ENCODE assay signal across 8 mouse cellular contexts in genomic region chr15:100422476-100422875, GRCm38 (mm10). TPM values are rescaled to one million over a fixed set of nuclear protein-coding genes. Genes with fewer than 3 reads are reported as not detected.
DNase-seq lines count a peak whose midpoint lies in the region; ATAC-seq and TF ChIP-seq lines count a peak whose summit lies in the region.

No protein-coding gene starts in this region.

- TF ChIP-seq POLR2A in MEL (IDR thresholded peaks at IDR 0.05; ENCODE audit: control insufficient read depth in 1 of 2, insufficient read depth in 1 of 2, low read depth in 1 of 2, low read length in 2 of 2, poor library complexity in 1 of 2), result no peak

- WGBS in kidney, embryonic 15.5 days, result under 1% methylated on average over 36 of the region's 44 CpGs
- under 1% methylated on average over 44 of the region's 44 CpGs for WGBS in embryonic facial prominence, embryonic 10.5 days
- WGBS in midbrain, embryonic 15.5 days, result under 1% methylated on average over 44 of the region's 44 CpGs

- H3K9me3 ChIP-seq in kidney, embryonic 15.5 days (replicated peaks), result no peaks in the 10 kb centered on the region
- no peaks in the 10 kb centered on the region for H3K9me3 ChIP-seq in MEL (replicated peaks; ENCODE audit: insufficient read depth, low read length)
- H3K9me3 ChIP-seq in embryonic facial prominence, embryonic 10.5 days, result no peaks in the 10 kb centered on the region
- H3K9me3 ChIP-seq in midbrain, embryonic 15.5 days, result no peaks in the 10 kb centered on the region

- H3K79me2 ChIP-seq in MEL (ENCODE audit: control insufficient read depth, insufficient read depth, low read length, poor library complexity), result peaks cover 48% of the 10 kb centered on the region

- H3K4me1 ChIP-seq in kidney, embryonic 15.5 days, result peaks cover 64% of the 10 kb centered on the region
- peaks cover 33 to 37% of the 10 kb centered on the region in 2 experiments for H3K4me1 ChIP-seq in MEL (ENCODE audit: control insufficient read depth in 1 of 2, insufficient read depth in 2 of 2, low read length in 2 of 2)
- H3K4me1 ChIP-seq in embryonic facial prominence, embryonic 10.5 days, result peaks cover 53% of the 10 kb centered on the region
- H3K4me1 ChIP-seq in midbrain, embryonic 15.5 days, result peaks cover 44% of the 10 kb centered on the region

- TF ChIP-seq RAD21 in MEL (IDR thresholded peaks at IDR 0.05; ENCODE audit: low read depth, low read length), result no peak

- peak overlapping the region; percentile 60 for H3K27ac ChIP-seq in kidney, embryonic 15.5 days
- peak overlapping the region; percentile 44 for H3K27ac ChIP-seq in MEL (ENCODE audit: control insufficient read depth, low read depth, low read length)
- peak overlapping the region; percentile 90 for H3K27ac ChIP-seq in embryonic facial prominence, embryonic 10.5 days (replicated peaks)
- peak overlapping the region; percentile 55 for H3K27ac ChIP-seq in midbrain, embryonic 15.5 days

- no peaks in the 10 kb centered on the region for H3K36me3 ChIP-seq in kidney, embryonic 15.5 days
- H3K36me3 ChIP-seq in MEL (ENCODE audit: control insufficient read depth in 1 of 2, insufficient read depth in 2 of 2, low read length in 2 of 2), result peaks cover 7 to 34% of the 10 kb centered on the region in 2 experiments; a peak in 3 of 4 replicates
- H3K36me3 ChIP-seq in embryonic facial prominence, embryonic 10.5 days (replicated peaks), result no peaks in the 10 kb centered on the region; the same call in 1 of the 2 replicates
- H3K36me3 ChIP-seq in midbrain, embryonic 15.5 days (replicated peaks), result no peaks in the 10 kb centered on the region

- peaks cover 15% of the 10 kb centered on the region; the same call in 1 of the 2 replicates for H3K27me3 ChIP-seq in kidney, embryonic 15.5 days
- no peaks in the 10 kb centered on the region for H3K27me3 ChIP-seq in MEL (ENCODE audit: control insufficient read depth in 1 of 2, insufficient read depth in 2 of 2, low read length in 2 of 2)
- peaks cover 37% of the 10 kb centered on the region for H3K27me3 ChIP-seq in embryonic facial prominence, embryonic 10.5 days (replicated peaks; ENCODE audit: low read depth, poor library complexity, severe bottlenecking)
- H3K27me3 ChIP-seq in midbrain, embryonic 15.5 days (replicated peaks), result peaks cover 27% of the 10 kb centered on the region

- no peak for TF ChIP-seq CTCF in MEL (IDR thresholded peaks at IDR 0.05 in 2 of 3, conservative IDR thresholded peaks at IDR 0.05 in 1 of 3; ENCODE audit: control insufficient read depth in 1 of 3, insufficient read depth in 1 of 3, low read depth in 2 of 3, low read length in 3 of 3, poor library complexity in 1 of 3, severe bottlenecking in 1 of 3)

- no peak for TF ChIP-seq EP300 in MEL (IDR thresholded peaks at IDR 0.05; ENCODE audit: low read depth in 1 of 2, low read length in 2 of 2)

- intact Hi-C loops in left cerebral cortex, postnatal 36 days (cut with DNase I), result no loop called here

- peak overlapping the region; percentile 92 for H3K4me3 ChIP-seq in kidney, embryonic 15.5 days (replicated peaks)
- peak overlapping the region; percentile 85 to 98 for H3K4me3 ChIP-seq in MEL (ENCODE audit: control insufficient read depth in 1 of 2, insufficient read depth in 1 of 2, low read depth in 2 of 2, low read length in 2 of 2)
- H3K4me3 ChIP-seq in embryonic facial prominence, embryonic 10.5 days, result peak overlapping the region; percentile 91
- peak overlapping the region; percentile 97 for H3K4me3 ChIP-seq in midbrain, embryonic 15.5 days

- DNase-seq in kidney, adult 9 months, result no peak
- peak; percentile 64 for DNase-seq in MEL (ENCODE audit: low read depth, low spot score)
- no peak for DNase-seq in embryonic facial prominence, embryonic 10.5 days (ENCODE audit: low spot score)
- DNase-seq in kidney, postnatal 10 days, result peak; percentile 52
- DNase-seq in ovary, postnatal 10 days (ENCODE audit: low spot score), result no peak
- no peak for DNase-seq in left cerebral cortex, postnatal 36 days (ENCODE audit: low spot score in 2 of 2)

- H3K4me2 ChIP-seq in kidney, embryonic 15.5 days, result peak overlapping the region; percentile 97
- peak overlapping the region; percentile 94 for H3K4me2 ChIP-seq in midbrain, embryonic 15.5 days

- peak; percentile 66 for ATAC-seq in kidney, embryonic 15.5 days (replicated peaks; ENCODE audit: low FRiP score)
- ATAC-seq in midbrain, embryonic 15.5 days (replicated peaks), result peak; percentile 77

- H3K9ac ChIP-seq in kidney, embryonic 15.5 days, result peak overlapping the region; percentile 89
- peak overlapping the region; percentile 96 for H3K9ac ChIP-seq in MEL (ENCODE audit: control insufficient read depth, low read depth, low read length, poor library complexity, severe bottlenecking)
- peak overlapping the region; percentile 86 for H3K9ac ChIP-seq in midbrain, embryonic 15.5 days

TF ChIP-seq in MEL, 35 proteins besides CTCF, POLR2A, EP300 and RAD21:
- TF ChIP-seq CHD1 (IDR thresholded peaks at IDR 0.05; ENCODE audit: low read depth, low read length) (no peak), ETS1 (IDR thresholded peaks at IDR 0.05; ENCODE audit: low read depth, low read length) (no peak), UBTF (IDR thresholded peaks at IDR 0.05; ENCODE audit: borderline replicate concordance, insufficient read depth, low read depth, low read length) (peak; percentile 84; the same call in 1 of the 2 replicates), TAL1 (IDR thresholded peaks at IDR 0.05; ENCODE audit: low read length) (no peak), ELF1 (IDR thresholded peaks at IDR 0.05; ENCODE audit: low read depth, low read length) (no peak), POLR2AphosphoS5 (IDR thresholded peaks at IDR 0.05; ENCODE audit: borderline replicate concordance, low read depth, low read length) (no peak), MAZ (IDR thresholded peaks at IDR 0.05; ENCODE audit: low read depth, low read length) (no peak)

RNA-seq across cellular contexts. Expression of gene Gm5475, which starts 0.5 kb away (rescaled TPM):
- 0.15 and 0.25 TPM in 2 replicates for polyA plus RNA-seq in kidney, embryonic 15.5 days (2015; fragmentation: Nextera tagmentation; extraction: Ambion mirVana)
- total RNA-seq in MEL (2012; rRNA removed), result 0.15 TPM in 1 of 2 replicates, not detected in the other
- polyA plus RNA-seq in MEL (2012; ENCODE audit: insufficient read depth in 1 of 2, insufficient read length in 2 of 2, low read depth in 1 of 2, low replicate concordance in 2 of 2, missing spikeins in 1 of 2), result under 1 TPM in 1 of 2 experiments, not detected in 1; 0.14 TPM
- polyA plus RNA-seq in embryonic facial prominence, embryonic 10.5 days (2016; fragmentation: Nextera tagmentation; extraction: Ambion mirVana), result 0.05 TPM in 1 of 2 replicates, not detected in the other
- polyA plus RNA-seq in midbrain, embryonic 15.5 days (2015; fragmentation: Nextera tagmentation; extraction: Ambion mirVana), result 0.09 TPM in 2 replicates
- not detected for total RNA-seq in left cerebral cortex, postnatal 36 days (2021)

RNA-seq across cellular contexts. Expression of gene Slc11a2, which starts 2.4 kb away (rescaled TPM):
- 26.8 and 28.2 TPM in 2 replicates for polyA plus RNA-seq in kidney, embryonic 15.5 days (2015; fragmentation: Nextera tagmentation; extraction: Ambion mirVana)
- 52.7 and 69.0 TPM in 2 replicates for total RNA-seq in MEL (2012; rRNA removed)
- 100 to 1,000 TPM in 1 of 2 experiments, not detected in 1; 112 TPM for polyA plus RNA-seq in MEL (2012; ENCODE audit: insufficient read depth in 1 of 2, insufficient read length in 2 of 2, low read depth in 1 of 2, low replicate concordance in 2 of 2, missing spikeins in 1 of 2)
- 25.0 and 28.3 TPM in 2 replicates for polyA plus RNA-seq in embryonic facial prominence, embryonic 10.5 days (2016; fragmentation: Nextera tagmentation; extraction: Ambion mirVana)
- polyA plus RNA-seq in midbrain, embryonic 15.5 days (2015; fragmentation: Nextera tagmentation; extraction: Ambion mirVana), result 28.0 and 31.0 TPM in 2 replicates
- 10 to 100 TPM; 57.9 to 60.6 TPM for total RNA-seq in left cerebral cortex, postnatal 36 days (2021)

RNA-seq across cellular contexts. Expression of gene Letmd1, which starts 46.3 kb away (rescaled TPM):
- polyA plus RNA-seq in kidney, embryonic 15.5 days (2015; fragmentation: Nextera tagmentation; extraction: Ambion mirVana), result 27.5 and 27.8 TPM in 2 replicates
- total RNA-seq in MEL (2012; rRNA removed), result 30.1 and 38.8 TPM in 2 replicates
- polyA plus RNA-seq in MEL (2012; ENCODE audit: insufficient read depth in 1 of 2, insufficient read length in 2 of 2, low read depth in 1 of 2, low replicate concordance in 2 of 2, missing spikeins in 1 of 2), result 100 to 1,000 TPM in 1 of 2 experiments, 10 to 100 TPM in 1; 64.3 to 277 TPM
- 36.5 and 38.6 TPM in 2 replicates for polyA plus RNA-seq in embryonic facial prominence, embryonic 10.5 days (2016; fragmentation: Nextera tagmentation; extraction: Ambion mirVana)
- polyA plus RNA-seq in midbrain, embryonic 15.5 days (2015; fragmentation: Nextera tagmentation; extraction: Ambion mirVana), result 57.0 and 59.5 TPM in 2 replicates
- total RNA-seq in left cerebral cortex, postnatal 36 days (2021), result 10 to 100 TPM; 60.7 to 60.8 TPM

RNA-seq across cellular contexts. Expression of gene Higd1c, which starts 58.1 kb away (rescaled TPM):
- polyA plus RNA-seq in kidney, embryonic 15.5 days (2015; fragmentation: Nextera tagmentation; extraction: Ambion mirVana), result 0.64 and 1.7 TPM in 2 replicates
- total RNA-seq in MEL (2012; rRNA removed), result not detected in 2 replicates
- not detected for polyA plus RNA-seq in MEL (2012; ENCODE audit: insufficient read depth in 1 of 2, insufficient read length in 2 of 2, low read depth in 1 of 2, low replicate concordance in 2 of 2, missing spikeins in 1 of 2)
- not detected in 2 replicates for polyA plus RNA-seq in embryonic facial prominence, embryonic 10.5 days (2016; fragmentation: Nextera tagmentation; extraction: Ambion mirVana)
- polyA plus RNA-seq in midbrain, embryonic 15.5 days (2015; fragmentation: Nextera tagmentation; extraction: Ambion mirVana), result not detected in 2 replicates
- total RNA-seq in left cerebral cortex, postnatal 36 days (2021), result not detected

Comparison
In these comparisons a context has a peak if more than half of its experiments do, and no peak if none do; other contexts are left out.
1. DNase-seq: peak in MEL (single experiment) and kidney, postnatal 10 days (single experiment); none in kidney, adult 9 months (single experiment), embryonic facial prominence, embryonic 10.5 days (single experiment), ovary, postnatal 10 days (single experiment) and left cerebral cortex, postnatal 36 days (0 of 2).
2. Peak in every context shown above with its lines, with median percentiles within 50 percentile points of each other: H3K27ac ChIP-seq, H3K4me3 ChIP-seq and H3K9ac ChIP-seq.